Mouse (Mus musculus) stomach, embryonic 14.5 days (tissue): ENCODE results near the gene Ripply1. TPM values are rescaled to one million over a fixed set of nuclear protein-coding genes. Genes with fewer than 3 reads are reported as not detected.

Source experiments
- ATAC-seq: fragments of 200-750 bp; cut with Nextera tagmentation; 2 replicates; pipeline ENCODE4 v1.8.0; 2017; ENCODE audit warnings: low read depth, moderate TSS enrichment; ENCODE audit not compliant: insufficient number of reproducible peaks, insufficient read depth, low FRiP score
- H3K27ac ChIP-seq: fragments of 300-500 bp; sonication (generic); 2 replicates; pipeline ENCODE4 v1.5.1; 2014; ENCODE audit warnings: mild to moderate bottlenecking, low read length, moderate library complexity, mixed read lengths
- H3K27me3 ChIP-seq: fragments of 300-500 bp; sonication (generic); 2 replicates; pipeline ENCODE4 v1.6.1; 2014; ENCODE audit warnings: low read length, control low read depth, mixed read lengths; ENCODE audit not compliant: control insufficient read depth, insufficient read depth
- H3K36me3 ChIP-seq: fragments of 300-500 bp; sonication (generic); 2 replicates; pipeline ENCODE4 v1.6.1; 2014; ENCODE audit warnings: mild to moderate bottlenecking, control low read depth, low read length, moderate library complexity, mixed read lengths; ENCODE audit not compliant: control insufficient read depth, insufficient read depth
- H3K4me1 ChIP-seq: fragments of 300-500 bp; sonication (generic); 2 replicates; pipeline ENCODE4 v1.6.1; 2014; ENCODE audit warnings: low read length, control low read depth, mixed read lengths; ENCODE audit not compliant: control insufficient read depth, insufficient read depth
- H3K4me2 ChIP-seq: fragments of 300-500 bp; sonication (generic); replicated peaks from 2 replicates; pipeline ENCODE4 v1.6.1; 2014; ENCODE audit warnings: low read depth, low read length, control low read depth
- H3K4me3 ChIP-seq: fragments of 300-500 bp; sonication (generic); 2 replicates; pipeline ENCODE4 v1.5.1; 2014; ENCODE audit warnings: low read depth, low read length, control low read depth
- H3K9ac ChIP-seq: fragments of 300-500 bp; sonication (generic); replicated peaks from 2 replicates; pipeline ENCODE4 v1.6.1; 2014; ENCODE audit warnings: low read depth, mild to moderate bottlenecking, control low read depth, low read length, moderate library complexity, mixed read lengths
- H3K9me3 ChIP-seq: fragments of 300-500 bp; sonication (generic); 2 replicates; pipeline ENCODE4 v1.6.1; 2016; ENCODE audit warnings: low read depth, low read length, control low read depth; ENCODE audit not compliant: control insufficient read depth
- WGBS: fragments of 180-500 bp; shearing (Covaris S2); extraction: QIAGEN DNeasy Blood & Tissue Kit; methylation state at CpG from one replicate; pipeline ENCODE4 v1.1.7; 2014; 5-methylcytosine and 5-hydroxymethylcytosine counted together
- polyA plus RNA-seq: library from polyadenylated mRNA; unstranded; fragments of >200 nt; fragmentation: Nextera tagmentation; extraction: Ambion mirVana; gene quantifications from 2 replicates; pipeline ENCODE4 v1.2.1, GENCODE M21; 2014

Ripply1 gene
- polyA plus RNA-seq, 1 experiment from 2014 or later = not detected

DNA sequence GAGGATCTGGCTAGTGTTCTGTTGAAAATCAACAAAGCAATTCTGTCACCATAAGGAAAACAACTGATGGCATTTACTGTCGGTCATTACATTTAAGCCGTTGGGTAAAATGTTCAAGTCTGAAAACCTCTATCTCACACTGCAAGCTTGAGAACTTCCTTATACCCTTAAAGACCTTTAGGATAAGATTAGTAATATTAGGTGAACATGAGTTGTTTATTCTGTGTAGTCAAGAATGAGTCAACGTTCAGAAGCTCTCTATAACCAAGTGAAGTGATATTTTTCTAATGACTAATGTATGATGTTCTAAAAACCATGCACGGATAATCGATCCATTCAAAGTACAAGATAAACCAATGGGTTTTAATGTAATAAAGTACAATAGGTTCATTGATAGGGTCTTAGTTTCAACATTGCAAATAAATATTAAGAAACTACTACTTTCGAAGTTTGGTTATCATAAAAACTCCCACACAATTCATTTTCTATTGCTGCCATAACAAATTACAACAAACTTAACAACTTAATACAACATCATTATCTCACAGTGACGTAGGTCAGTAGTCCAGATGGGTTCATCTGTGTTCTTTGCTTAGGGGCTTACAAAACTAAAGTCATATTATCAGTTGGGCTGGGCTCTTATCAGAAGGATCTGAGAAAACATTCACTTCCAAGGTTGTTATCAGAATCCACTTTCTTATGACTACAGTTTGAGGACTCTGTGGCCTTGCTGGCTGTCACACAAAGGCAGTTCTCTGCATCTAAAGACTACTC, 12.1 kb upstream of the Ripply1 start:
- Histone ChIP-seq H3K4me1 (no peaks in the 10 kb centered on the region), H3K9ac (no peak overlapping the region), H3K4me3 (no peak overlapping the region), H3K9me3 (no peaks in the 10 kb centered on the region), H3K27me3 (no peaks in the 10 kb centered on the region), H3K27ac (no peak overlapping the region), H3K4me2 (no peak overlapping the region), H3K36me3 (no peaks in the 10 kb centered on the region)
- ATAC-seq = no peak
- WGBS = 72% methylated on average over 7 of the region's 7 CpGs

DNA sequence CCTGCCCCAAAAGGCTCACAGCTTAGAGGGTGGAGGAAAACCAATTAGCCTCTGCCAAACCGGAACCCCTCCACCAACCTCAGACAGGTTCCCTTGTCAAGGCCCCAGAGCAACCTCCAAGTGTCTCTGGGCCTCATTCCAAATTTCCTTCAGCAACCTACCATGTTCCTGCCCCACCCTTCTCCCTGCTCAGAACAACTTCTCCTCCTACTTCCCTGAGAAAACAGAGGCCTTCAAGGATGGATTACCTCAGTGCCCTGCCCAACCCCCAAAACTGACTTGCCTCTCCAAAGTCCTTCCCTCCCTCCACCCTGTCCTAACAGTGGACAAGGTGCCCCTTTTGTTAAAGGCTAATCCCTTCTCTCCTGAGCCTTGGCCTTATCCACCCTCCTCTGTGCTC, 3.6 kb upstream of the Ripply1 start:
- Histone ChIP-seq H3K4me3 (no peak overlapping the region), H3K4me2 (no peak overlapping the region), H3K36me3 (no peaks in the 10 kb centered on the region), H3K27me3 (no peaks in the 10 kb centered on the region), H3K9ac (no peak overlapping the region), H3K27ac (no peak overlapping the region), H3K4me1 (no peaks in the 10 kb centered on the region), H3K9me3 (no peaks in the 10 kb centered on the region)
- ATAC-seq = no peak
- 43% methylated on average over 1 of the region's 1 CpGs for WGBS

DNA sequence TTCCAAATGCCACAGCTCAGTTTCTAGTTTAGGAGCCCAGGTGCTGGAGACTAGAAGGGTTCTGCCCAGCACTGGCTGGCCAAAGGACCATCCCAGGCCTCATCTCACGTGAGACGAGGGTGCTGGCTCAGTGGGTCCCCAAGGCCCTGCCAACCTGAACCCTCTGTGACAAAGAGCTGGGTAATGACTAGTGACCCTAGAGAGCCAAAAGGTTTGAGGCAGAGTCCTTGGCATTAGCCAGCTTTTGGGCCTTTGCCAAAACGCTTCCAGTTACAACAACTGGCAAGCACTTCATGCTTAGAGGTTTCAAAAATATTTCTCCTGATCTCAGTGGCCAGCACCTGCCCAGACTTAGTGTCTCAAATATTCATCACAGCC, 881 bp upstream of the Ripply1 start:
- Histone ChIP-seq H3K4me3 (no peak overlapping the region), H3K36me3 (no peaks in the 10 kb centered on the region), H3K27me3 (no peaks in the 10 kb centered on the region), H3K4me2 (no peak overlapping the region), H3K4me1 (no peaks in the 10 kb centered on the region), H3K9me3 (no peaks in the 10 kb centered on the region), H3K27ac (no peak overlapping the region), H3K9ac (no peak overlapping the region)
- 69% methylated on average over 3 of the region's 3 CpGs for WGBS
- ATAC-seq = no peak

DNA sequence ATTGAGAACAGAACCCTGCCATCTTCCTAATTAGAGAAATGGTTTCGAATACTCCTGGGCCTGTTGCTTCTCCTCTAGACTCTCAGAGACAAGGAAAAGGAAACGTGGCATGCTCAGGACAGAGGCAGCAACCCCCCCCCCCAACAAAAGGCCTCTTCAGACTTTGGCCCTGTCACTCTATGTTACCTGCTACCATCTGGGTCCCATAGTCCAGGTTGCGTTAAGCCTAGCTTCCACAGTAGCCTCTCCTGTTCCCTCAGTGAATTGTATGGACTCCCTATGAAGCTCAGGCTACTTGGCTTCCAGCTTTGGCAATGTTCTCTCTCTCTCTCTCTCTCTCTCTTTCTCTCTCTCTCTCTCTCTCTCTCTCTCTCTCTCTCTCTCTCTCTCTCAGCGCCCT, 590 bp downstream of the Ripply1 start:
- Histone ChIP-seq H3K27ac (no peak overlapping the region), H3K4me1 (no peaks in the 10 kb centered on the region), H3K9ac (no peak overlapping the region), H3K36me3 (no peaks in the 10 kb centered on the region), H3K4me3 (no peak overlapping the region), H3K27me3 (no peaks in the 10 kb centered on the region), H3K4me2 (no peak overlapping the region), H3K9me3 (no peaks in the 10 kb centered on the region)
- ATAC-seq = no peak
- WGBS = 76% methylated on average over 4 of the region's 4 CpGs

DNA sequence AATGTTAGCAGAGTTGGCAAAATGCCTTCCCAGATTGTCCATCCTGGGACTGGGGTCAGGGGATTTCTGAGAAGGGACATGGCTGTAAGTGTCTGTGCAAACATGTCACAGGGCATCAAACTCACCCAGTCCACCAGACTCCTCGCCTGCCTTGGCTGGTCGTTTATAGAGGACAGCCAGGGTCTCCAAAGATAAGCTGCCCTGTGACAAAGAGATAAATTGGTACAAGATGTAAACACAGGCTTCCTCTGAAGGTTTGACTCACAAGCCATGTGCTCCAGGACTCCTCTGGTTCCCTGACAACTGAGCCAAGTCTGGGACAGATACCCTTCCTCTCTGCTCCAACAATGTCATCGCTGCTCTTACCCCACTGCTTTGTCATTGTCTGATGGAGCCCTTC, 1.2 kb downstream of the Ripply1 start:
- Histone ChIP-seq H3K9me3 (no peaks in the 10 kb centered on the region), H3K27ac (no peak overlapping the region), H3K36me3 (no peaks in the 10 kb centered on the region), H3K4me3 (no peak overlapping the region), H3K4me1 (no peaks in the 10 kb centered on the region), H3K4me2 (no peak overlapping the region), H3K9ac (no peak overlapping the region), H3K27me3 (no peaks in the 10 kb centered on the region)
- WGBS = 33% methylated on average over 3 of the region's 3 CpGs
- ATAC-seq = no peak

DNA sequence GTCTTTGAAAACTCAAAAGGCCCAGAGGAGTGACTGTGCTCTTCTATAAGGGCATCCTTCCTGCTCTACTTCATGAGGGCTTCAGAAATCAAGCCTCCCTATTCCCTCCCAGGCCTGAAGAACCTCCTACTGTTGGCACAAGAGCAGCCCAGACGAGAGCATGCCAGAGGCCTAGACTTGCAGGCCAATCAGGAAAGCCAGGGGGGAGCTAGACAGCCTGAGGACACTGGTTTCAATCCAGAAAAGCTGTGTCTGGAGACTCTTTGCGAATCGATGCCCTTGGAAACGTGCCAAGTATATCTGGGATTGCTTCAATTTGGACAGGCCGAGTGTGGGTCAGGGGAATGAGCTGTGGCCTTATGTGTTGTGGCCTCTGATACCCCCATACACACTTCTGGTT, 2.8 kb downstream of the Ripply1 start:
- no peak for ATAC-seq
- Histone ChIP-seq H3K4me2 (no peak overlapping the region), H3K27me3 (no peaks in the 10 kb centered on the region), H3K36me3 (no peaks in the 10 kb centered on the region), H3K9ac (no peak overlapping the region), H3K4me3 (no peak overlapping the region), H3K9me3 (no peaks in the 10 kb centered on the region), H3K4me1 (no peaks in the 10 kb centered on the region), H3K27ac (no peak overlapping the region)
- 69% methylated on average over 5 of the region's 5 CpGs for WGBS

DNA sequence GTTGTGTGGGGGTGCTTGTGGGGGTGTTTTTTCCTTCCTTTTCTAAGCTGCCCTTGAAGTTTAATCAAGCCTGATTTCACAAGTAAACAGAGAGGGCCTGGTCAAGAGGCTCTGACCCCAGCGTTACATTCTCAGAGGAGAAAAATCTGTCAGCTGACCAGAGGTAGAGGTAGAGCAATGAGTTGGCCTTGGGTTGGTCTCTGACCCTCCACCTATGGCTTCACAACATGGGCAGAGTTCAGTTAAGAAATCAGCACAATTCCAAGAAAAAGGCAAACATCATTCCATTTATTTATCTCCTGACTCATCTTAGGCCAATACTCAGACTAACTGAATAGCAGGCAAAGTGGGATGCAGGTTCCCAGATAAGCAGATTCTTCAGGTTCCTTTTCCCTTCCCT, 3.3 kb downstream of the Ripply1 start:
- 58% methylated on average over 1 of the region's 1 CpGs for WGBS
- no peak for ATAC-seq
- Histone ChIP-seq H3K27me3 (no peaks in the 10 kb centered on the region), H3K9me3 (no peaks in the 10 kb centered on the region), H3K4me3 (no peak overlapping the region), H3K27ac (no peak overlapping the region), H3K4me1 (no peaks in the 10 kb centered on the region), H3K9ac (no peak overlapping the region), H3K36me3 (no peaks in the 10 kb centered on the region), H3K4me2 (no peak overlapping the region)

DNA sequence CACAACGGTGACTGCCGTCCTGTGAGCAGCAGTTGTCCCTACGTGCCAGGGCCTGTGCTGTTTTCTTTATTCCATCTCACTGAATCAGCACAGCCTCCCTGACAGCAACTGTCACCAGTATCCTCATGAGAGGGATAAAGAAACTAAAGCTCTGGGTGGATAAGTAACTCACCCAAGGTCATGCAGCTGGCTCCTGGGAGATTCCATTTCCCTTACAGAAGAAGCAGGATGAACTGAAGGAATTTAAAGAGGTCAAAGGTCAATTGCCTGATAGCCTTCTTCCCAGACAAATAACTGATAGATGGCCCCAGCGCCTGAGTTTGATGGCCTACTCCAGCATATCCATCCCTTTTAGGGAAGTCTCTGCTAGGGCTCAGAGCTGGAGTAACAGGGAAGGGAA, 4.8 kb downstream of the Ripply1 start:
- Histone ChIP-seq H3K4me2 (no peak overlapping the region), H3K27me3 (no peaks in the 10 kb centered on the region), H3K4me3 (no peak overlapping the region), H3K9me3 (no peaks in the 10 kb centered on the region), H3K27ac (no peak overlapping the region), H3K9ac (no peak overlapping the region), H3K36me3 (no peaks in the 10 kb centered on the region), H3K4me1 (no peaks in the 10 kb centered on the region)
- whole genome bisulfite sequencing = 49% methylated on average over 4 of the region's 4 CpGs
- no peak for ATAC-seq

DNA sequence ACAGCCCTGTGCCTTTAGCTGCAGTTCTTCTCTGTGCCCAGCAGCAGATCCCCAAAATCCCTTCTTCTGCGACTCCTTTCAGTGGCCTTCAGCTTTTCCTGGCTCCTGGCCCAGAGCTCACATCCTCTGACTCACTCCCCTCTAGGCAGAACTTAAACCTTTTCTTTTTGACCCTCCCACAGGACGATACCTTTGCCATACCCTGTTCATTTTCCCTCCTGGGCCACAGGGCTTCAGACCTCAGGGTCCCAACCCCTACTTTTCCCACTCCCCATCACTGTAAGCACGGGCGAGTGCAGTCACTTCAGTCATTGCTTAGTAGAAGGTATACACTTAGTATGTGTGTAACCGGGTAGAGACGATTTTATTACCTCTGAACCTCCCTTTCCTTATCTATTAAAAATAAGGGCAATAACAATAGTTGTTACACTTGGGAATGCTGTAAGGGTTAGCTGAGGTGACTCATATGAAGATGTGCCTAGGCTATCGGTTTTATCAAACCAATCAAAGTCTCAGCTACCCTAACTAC, 7.0 kb downstream of the Ripply1 start:
- WGBS = 62% methylated on average over 7 of the region's 7 CpGs
- no peak overlapping the region for H3K4me2 ChIP-seq
- H3K36me3 ChIP-seq = no peaks in the 10 kb centered on the region
- no peak overlapping the region for H3K9ac ChIP-seq
- no peaks in the 10 kb centered on the region for H3K9me3 ChIP-seq
- H3K4me3 ChIP-seq = no peak overlapping the region
- no peaks in the 10 kb centered on the region for H3K27me3 ChIP-seq
- H3K27ac ChIP-seq = no peak overlapping the region
- no peaks in the 10 kb centered on the region for H3K4me1 ChIP-seq
- no peak for ATAC-seq
